Mouse (Mus musculus): ENCODE measurements around the gene Slc4a11. TPM values are rescaled to one million over a fixed set of nuclear protein-coding genes. Genes with fewer than 3 reads are reported as not detected.

The Slc4a11 gene
- polyA plus RNA-seq, 1 experiment from 2014 or later, result 0.11 TPM

DNA sequence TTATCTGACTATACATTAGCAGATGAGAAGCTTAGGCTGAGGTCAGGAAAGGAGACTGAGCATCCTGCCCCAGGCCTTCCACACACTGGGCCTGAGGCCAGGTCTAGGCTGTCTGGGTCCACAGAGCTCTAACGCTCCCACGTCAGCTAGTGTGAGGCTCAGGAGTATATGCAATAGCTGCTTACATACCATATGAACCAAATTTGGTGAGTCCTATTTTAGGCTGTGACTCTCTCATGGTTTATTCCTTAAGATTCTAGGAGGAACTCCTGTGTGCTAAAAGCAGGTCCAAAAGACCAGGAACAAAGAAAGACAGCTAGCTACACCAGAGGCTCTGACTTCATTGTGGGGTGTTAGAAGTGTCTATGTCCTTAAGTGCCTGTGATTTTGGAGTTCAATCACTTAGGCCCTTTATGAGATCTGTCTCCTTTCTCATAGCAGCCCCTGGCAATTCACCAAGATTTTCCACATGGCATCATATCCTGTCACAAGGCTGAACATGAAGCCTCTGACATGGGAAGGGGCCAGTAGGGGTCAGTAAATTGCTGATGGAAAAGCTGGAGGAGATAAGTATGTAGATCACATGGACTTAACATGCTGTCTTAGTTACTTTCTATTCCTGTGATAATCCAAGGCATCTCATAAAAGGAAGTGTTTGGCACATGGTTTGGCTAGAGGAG, 31.7 kb upstream of the Slc4a11 start:
- Histone ChIP-seq H3K36me3 (ENCODE audit: control insufficient read depth, insufficient read depth, low read length) (peaks cover 94% of the 10 kb centered on the region), H3K9ac (ENCODE audit: low read length) (no peak overlapping the region), H3K4me2 (ENCODE audit: low read length) (no peak overlapping the region), H3K4me3 (ENCODE audit: control insufficient read depth in 1 of 2, insufficient read depth in 1 of 2, low read depth in 1 of 2, low read length in 2 of 2) (no peak overlapping the region), H3K27ac (replicated peaks in 1 of 2; ENCODE audit: control insufficient read depth in 1 of 2, insufficient read depth in 1 of 2, low read depth in 2 of 2, low read length in 2 of 2) (no peak overlapping the region), H3K9me3 (ENCODE audit: control insufficient read depth, low read length) (no peaks in the 10 kb centered on the region; the same call in 1 of the 2 replicates), H3K27me3 (ENCODE audit: control insufficient read depth, insufficient read depth, low read length) (no peaks in the 10 kb centered on the region), H3K4me1 (ENCODE audit: control insufficient read depth in 2 of 2, insufficient read depth in 2 of 2, low read length in 2 of 2) (no peaks in the 10 kb centered on the region)
- no peak for ATAC-seq (ENCODE audit: insufficient number of reproducible peaks, insufficient read depth, low FRiP score, low read depth)
- WGBS, result 86% methylated on average over 2 of the region's 2 CpGs

DNA sequence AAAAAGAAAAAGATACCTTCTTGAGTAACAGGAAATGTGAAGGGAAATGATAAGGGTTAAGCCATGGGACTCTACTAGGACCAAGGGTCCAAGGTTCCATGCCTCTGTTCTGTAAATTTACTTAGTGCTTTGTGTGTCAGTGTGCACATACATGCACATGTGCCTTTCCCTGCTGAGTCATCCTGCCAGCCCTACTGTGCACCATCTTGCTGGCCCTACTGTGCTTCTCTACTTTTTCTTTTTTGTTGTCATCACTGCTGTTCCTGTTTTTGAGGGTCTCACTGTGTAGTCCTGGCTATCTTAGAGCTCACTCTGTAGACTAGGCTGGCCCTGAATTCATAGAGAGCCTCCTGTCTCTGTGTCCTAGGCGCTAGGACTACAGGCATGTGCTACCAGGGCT, 30.4 kb upstream of the Slc4a11 start:
- H3K4me2 ChIP-seq (ENCODE audit: low read length), result no peak overlapping the region
- ATAC-seq (ENCODE audit: insufficient number of reproducible peaks, insufficient read depth, low FRiP score, low read depth), result no peak
- 86% methylated on average over 1 of the region's 1 CpGs for WGBS
- no peak overlapping the region for H3K27ac ChIP-seq (replicated peaks in 1 of 2; ENCODE audit: control insufficient read depth in 1 of 2, insufficient read depth in 1 of 2, low read depth in 2 of 2, low read length in 2 of 2)
- H3K27me3 ChIP-seq (ENCODE audit: control insufficient read depth, insufficient read depth, low read length), result no peaks in the 10 kb centered on the region
- no peak overlapping the region for H3K4me3 ChIP-seq (ENCODE audit: control insufficient read depth in 1 of 2, insufficient read depth in 1 of 2, low read depth in 1 of 2, low read length in 2 of 2)
- H3K9ac ChIP-seq (ENCODE audit: low read length), result no peak overlapping the region
- H3K36me3 ChIP-seq (ENCODE audit: control insufficient read depth, insufficient read depth, low read length), result peaks cover 96% of the 10 kb centered on the region
- no peaks in the 10 kb centered on the region for H3K4me1 ChIP-seq (ENCODE audit: control insufficient read depth in 2 of 2, insufficient read depth in 2 of 2, low read length in 2 of 2)
- no peaks in the 10 kb centered on the region; the same call in 1 of the 2 replicates for H3K9me3 ChIP-seq (ENCODE audit: control insufficient read depth, low read length)

DNA sequence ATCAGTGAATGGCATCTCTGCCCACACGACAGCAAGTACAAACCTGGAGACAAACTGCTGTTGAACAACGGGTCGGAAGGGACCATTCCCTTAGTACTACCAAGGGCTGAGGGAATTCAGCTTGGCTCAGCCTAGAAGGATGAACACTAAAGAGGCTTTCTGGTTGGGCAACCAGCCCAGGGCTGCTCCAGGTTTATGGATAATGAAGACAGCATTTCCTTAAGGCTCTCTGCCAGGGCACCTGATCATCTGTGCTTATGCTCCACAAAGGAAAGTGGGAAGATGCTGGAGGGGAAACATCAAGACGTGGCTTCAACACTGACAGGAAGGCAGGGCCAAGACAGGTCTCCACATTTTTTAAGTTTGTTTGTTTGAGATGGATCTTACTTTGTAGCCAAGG, 27.1 kb upstream of the Slc4a11 start:
- no peak for ATAC-seq (ENCODE audit: insufficient number of reproducible peaks, insufficient read depth, low FRiP score, low read depth)
- WGBS, result 89% methylated on average over 4 of the region's 4 CpGs

GRCm38 (mm10) chr2:130717951-130718350, 20.6 kb upstream of the Slc4a11 start:
- Histone ChIP-seq H3K9ac (ENCODE audit: low read length) (no peak overlapping the region), H3K27me3 (ENCODE audit: control insufficient read depth, insufficient read depth, low read length) (no peaks in the 10 kb centered on the region), H3K4me3 (ENCODE audit: control insufficient read depth in 1 of 2, insufficient read depth in 1 of 2, low read depth in 1 of 2, low read length in 2 of 2) (no peak overlapping the region), H3K9me3 (ENCODE audit: control insufficient read depth, low read length) (no peaks in the 10 kb centered on the region), H3K36me3 (ENCODE audit: control insufficient read depth, insufficient read depth, low read length) (peaks cover 95% of the 10 kb centered on the region), H3K4me2 (ENCODE audit: low read length) (no peak overlapping the region), H3K27ac (replicated peaks in 1 of 2; ENCODE audit: control insufficient read depth in 1 of 2, insufficient read depth in 1 of 2, low read depth in 2 of 2, low read length in 2 of 2) (no peak overlapping the region), H3K4me1 (ENCODE audit: control insufficient read depth in 2 of 2, insufficient read depth in 2 of 2, low read length in 2 of 2) (no peaks in the 10 kb centered on the region)
- 66% methylated on average over 6 of the region's 6 CpGs for WGBS
- no peak for ATAC-seq (ENCODE audit: insufficient number of reproducible peaks, insufficient read depth, low FRiP score, low read depth)

More for the DNA sequence above, 27.1 kb upstream of the Slc4a11 start:
- Histone ChIP-seq H3K27me3 (ENCODE audit: control insufficient read depth, insufficient read depth, low read length) (no peaks in the 10 kb centered on the region), H3K4me1 (ENCODE audit: control insufficient read depth in 2 of 2, insufficient read depth in 2 of 2, low read length in 2 of 2) (no peaks in the 10 kb centered on the region), H3K36me3 (ENCODE audit: control insufficient read depth, insufficient read depth, low read length) (peaks cover 98% of the 10 kb centered on the region), H3K4me2 (ENCODE audit: low read length) (no peak overlapping the region), H3K9ac (ENCODE audit: low read length) (no peak overlapping the region), H3K27ac (replicated peaks in 1 of 2; ENCODE audit: control insufficient read depth in 1 of 2, insufficient read depth in 1 of 2, low read depth in 2 of 2, low read length in 2 of 2) (no peak overlapping the region), H3K4me3 (ENCODE audit: control insufficient read depth in 1 of 2, insufficient read depth in 1 of 2, low read depth in 1 of 2, low read length in 2 of 2) (no peak overlapping the region), H3K9me3 (ENCODE audit: control insufficient read depth, low read length) (no peaks in the 10 kb centered on the region)

DNA sequence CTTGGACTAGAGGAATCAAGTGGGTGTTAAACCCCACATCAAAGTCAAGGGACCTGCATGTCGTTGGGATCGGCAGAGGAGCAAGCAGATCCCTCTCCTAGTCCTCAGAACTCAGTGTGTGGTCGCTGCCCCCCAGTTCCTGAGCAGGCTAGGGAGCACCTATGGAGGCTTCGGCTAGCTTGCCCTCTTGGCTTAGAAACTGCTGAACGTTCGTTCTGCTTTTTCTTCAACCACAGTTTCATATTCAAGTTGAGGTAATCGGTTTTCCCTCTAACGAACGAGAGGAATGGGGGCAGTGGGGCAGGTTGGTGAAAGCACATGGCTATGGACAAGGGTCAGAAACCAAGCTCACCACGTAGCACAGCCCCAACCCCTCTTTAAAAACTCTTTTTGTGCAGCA, 9.7 kb upstream of the Slc4a11 start:
- no peak overlapping the region for H3K4me2 ChIP-seq (ENCODE audit: low read length)

GRCm38 (mm10) chr2:130706602-130707001, 9.3 kb upstream of the Slc4a11 start:
- Histone ChIP-seq H3K4me2 (ENCODE audit: low read length) (no peak overlapping the region), H3K27ac (replicated peaks in 1 of 2; ENCODE audit: control insufficient read depth in 1 of 2, insufficient read depth in 1 of 2, low read depth in 2 of 2, low read length in 2 of 2) (no peak overlapping the region), H3K9ac (ENCODE audit: low read length) (no peak overlapping the region), H3K4me3 (ENCODE audit: control insufficient read depth in 1 of 2, insufficient read depth in 1 of 2, low read depth in 1 of 2, low read length in 2 of 2) (no peak overlapping the region), H3K4me1 (ENCODE audit: control insufficient read depth in 2 of 2, insufficient read depth in 2 of 2, low read length in 2 of 2) (peaks cover 4 to 12% of the 10 kb centered on the region in 2 experiments; a peak in 3 of 4 replicates), H3K9me3 (ENCODE audit: control insufficient read depth, low read length) (no peaks in the 10 kb centered on the region), H3K27me3 (ENCODE audit: control insufficient read depth, insufficient read depth, low read length) (no peaks in the 10 kb centered on the region), H3K36me3 (ENCODE audit: control insufficient read depth, insufficient read depth, low read length) (peaks cover 44% of the 10 kb centered on the region)
- 57% methylated on average over 4 of the region's 4 CpGs for WGBS
- no peak for ATAC-seq (ENCODE audit: insufficient number of reproducible peaks, insufficient read depth, low FRiP score, low read depth)

More for the DNA sequence above, 9.7 kb upstream of the Slc4a11 start:
- WGBS, result 64% methylated on average over 10 of the region's 10 CpGs
- no peak for ATAC-seq (ENCODE audit: insufficient number of reproducible peaks, insufficient read depth, low FRiP score, low read depth)
- Histone ChIP-seq H3K27ac (replicated peaks in 1 of 2; ENCODE audit: control insufficient read depth in 1 of 2, insufficient read depth in 1 of 2, low read depth in 2 of 2, low read length in 2 of 2) (no peak overlapping the region), H3K27me3 (ENCODE audit: control insufficient read depth, insufficient read depth, low read length) (no peaks in the 10 kb centered on the region), H3K4me1 (ENCODE audit: control insufficient read depth in 2 of 2, insufficient read depth in 2 of 2, low read length in 2 of 2) (peaks cover 4 to 12% of the 10 kb centered on the region in 2 experiments; a peak in 3 of 4 replicates), H3K9ac (ENCODE audit: low read length) (no peak overlapping the region), H3K36me3 (ENCODE audit: control insufficient read depth, insufficient read depth, low read length) (peaks cover 48% of the 10 kb centered on the region), H3K9me3 (ENCODE audit: control insufficient read depth, low read length) (no peaks in the 10 kb centered on the region), H3K4me3 (ENCODE audit: control insufficient read depth in 1 of 2, insufficient read depth in 1 of 2, low read depth in 1 of 2, low read length in 2 of 2) (no peak overlapping the region)

DNA sequence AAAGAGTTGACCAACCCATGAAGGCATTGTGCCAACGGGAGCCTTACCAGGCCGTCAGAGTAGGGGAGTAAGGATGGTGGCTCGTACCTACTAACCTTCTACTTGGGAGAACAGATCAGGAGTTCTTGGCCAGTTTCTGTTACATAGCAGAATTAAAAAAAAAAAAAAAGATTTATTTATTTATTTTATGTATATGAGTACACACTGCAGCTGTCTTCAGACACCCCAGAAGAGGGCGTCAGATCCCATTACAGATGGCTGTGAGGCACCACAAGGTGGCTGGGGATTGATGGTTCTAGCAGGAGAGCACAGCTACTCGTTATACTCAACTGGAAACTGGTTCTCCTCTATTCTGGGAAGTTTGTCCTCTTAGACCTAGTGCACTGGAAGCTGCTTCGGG, 7.9 kb upstream of the Slc4a11 start:
- Histone ChIP-seq H3K27ac (replicated peaks in 1 of 2; ENCODE audit: control insufficient read depth in 1 of 2, insufficient read depth in 1 of 2, low read depth in 2 of 2, low read length in 2 of 2) (no peak overlapping the region), H3K27me3 (ENCODE audit: control insufficient read depth, insufficient read depth, low read length) (no peaks in the 10 kb centered on the region), H3K9ac (ENCODE audit: low read length) (no peak overlapping the region), H3K4me3 (ENCODE audit: control insufficient read depth in 1 of 2, insufficient read depth in 1 of 2, low read depth in 1 of 2, low read length in 2 of 2) (no peak overlapping the region), H3K4me1 (ENCODE audit: control insufficient read depth in 2 of 2, insufficient read depth in 2 of 2, low read length in 2 of 2) (peaks cover 4 to 12% of the 10 kb centered on the region in 2 experiments; a peak in 3 of 4 replicates), H3K4me2 (ENCODE audit: low read length) (no peak overlapping the region), H3K36me3 (ENCODE audit: control insufficient read depth, insufficient read depth, low read length) (peaks cover 29% of the 10 kb centered on the region), H3K9me3 (ENCODE audit: control insufficient read depth, low read length) (no peaks in the 10 kb centered on the region)
- 77% methylated on average over 6 of the region's 6 CpGs for WGBS
- no peak for ATAC-seq (ENCODE audit: insufficient number of reproducible peaks, insufficient read depth, low FRiP score, low read depth)

Measured in heart, embryonic 14.5 days (tissue).